Mouse (Mus musculus) inflammation-experienced regulatory T-cells, adult 16 weeks (primary cell): Measurements from ENCODE around the gene Vmn2r49. TPM values are rescaled to one million over a fixed set of nuclear protein-coding genes. Genes with fewer than 3 reads are reported as not detected.

Experiments used
- polyA plus RNA-seq: library from polyadenylated mRNA; unstranded; fragments of 100-300 nt; shearing (Covaris generic); gene quantifications from one replicate; pipeline ENCODE4 v1.2.1, GENCODE M21; 2017

Gene Vmn2r49
- polyA plus RNA-seq = not detected

DNA sequence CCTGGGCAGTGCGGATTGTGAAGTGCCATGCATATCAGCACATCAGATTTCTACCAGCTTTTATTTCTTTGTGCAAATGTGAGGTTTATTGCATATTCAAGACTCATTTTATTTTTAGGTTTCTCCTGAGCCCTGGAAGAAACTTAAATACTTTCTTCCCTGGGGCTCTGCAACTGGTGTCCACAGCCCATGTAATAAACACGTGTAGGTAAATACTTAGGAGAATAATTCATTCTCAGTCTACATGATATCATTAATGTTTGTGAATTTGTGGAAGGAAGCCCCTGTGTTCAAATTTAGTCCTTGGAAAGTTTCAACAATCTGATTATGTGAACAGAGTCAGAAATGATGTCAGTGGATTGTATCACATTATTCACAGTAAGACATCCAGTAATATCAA lies at the start of gene Vmn2r49:
TSS of gene Vmn2r49 (minus strand) at position 101 of the 400 bp plus-strand sequence.

DNA sequence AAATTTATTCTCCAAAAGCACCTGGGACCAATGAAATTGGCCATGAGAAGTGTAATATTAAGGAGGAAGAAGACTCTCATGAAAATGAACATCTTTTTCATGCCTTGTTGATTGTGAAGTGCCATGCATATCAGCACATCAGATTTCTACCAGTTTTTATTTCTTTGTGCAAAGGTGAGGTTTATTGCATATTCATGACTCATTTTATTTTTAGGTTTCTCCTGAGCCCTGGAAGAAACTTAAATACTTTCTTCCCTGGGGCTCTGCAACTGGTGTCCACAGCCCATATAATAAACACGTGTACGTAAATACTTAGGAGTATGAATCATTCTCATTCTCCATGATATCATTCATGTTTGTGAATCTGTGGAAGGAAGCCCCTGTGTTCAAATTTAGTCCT lies 38.6 kb downstream of the Vmn2r49 start, which contains the start of gene Vmn2r48:
TSS of gene Vmn2r48 (minus strand) at position 101 of the 400 bp plus-strand sequence.

Other genes with a start within 250 kb of the Vmn2r49 start
- 0.17 TPM for gene Vmn2r46, start 221.7 kb downstream of the Vmn2r49 start, polyA plus RNA-seq
- gene Vmn2r47, start 150.9 kb downstream of the Vmn2r49 start, polyA plus RNA-seq = not detected
- gene Vmn2r48, start 38.7 kb downstream of the Vmn2r49 start, polyA plus RNA-seq = not detected
- gene Vmn2r50, start 61.0 kb upstream of the Vmn2r49 start, polyA plus RNA-seq = not detected
- not detected for gene Vmn2r51, start 113.5 kb upstream of the Vmn2r49 start, polyA plus RNA-seq
- 0.10 TPM for gene Vmn2r52, start 184.3 kb upstream of the Vmn2r49 start, polyA plus RNA-seq